Mouse (Mus musculus) thymus, postnatal 10 days (tissue): ENCODE results near the gene Wdr37.
"Not testable (repeated sequence)": the region's sequence is repeated elsewhere in the genome, so short reads cannot be mapped to it uniquely, and the experiment has no call there.

Experiments used
- DNase-seq, 2 experiments: peaks; one replicate each; pipeline ENCODE4 v3.0.0; 2021; ENCODE audit warnings: low spot score in 2 of 2

Wdr37 gene

DNA sequence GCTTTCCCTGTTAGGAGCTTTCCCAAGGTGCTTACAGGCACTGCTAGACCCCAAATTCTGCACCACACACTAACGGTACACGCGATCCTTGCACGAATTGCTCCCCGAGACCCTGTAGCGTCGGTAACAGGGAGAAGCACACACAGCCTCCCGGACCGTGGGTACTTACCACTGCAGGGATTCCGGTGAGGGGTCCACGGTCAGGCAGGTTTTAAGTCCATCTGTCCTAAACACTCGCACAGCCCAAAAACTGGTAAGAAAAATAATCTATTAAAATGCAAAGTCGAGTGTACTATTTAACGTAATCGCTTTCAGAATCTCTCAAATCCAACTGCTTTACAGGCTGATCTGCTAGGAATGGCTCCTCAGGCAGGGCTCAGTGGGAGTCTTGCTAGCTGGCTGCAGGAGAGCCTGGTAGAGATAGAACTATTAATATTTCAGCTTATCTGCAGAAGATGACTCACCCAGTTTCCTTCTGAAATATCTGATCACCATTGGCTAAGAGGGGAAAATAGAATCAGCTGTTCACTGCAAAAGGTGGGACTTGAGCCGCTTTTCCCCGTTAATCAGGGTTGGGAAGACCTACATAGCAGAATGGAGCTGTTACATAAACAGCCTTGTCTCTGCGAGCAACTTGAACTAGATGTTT, at the start of gene Wdr37:
Gene Wdr37, minus strand, starts transcription at position 596 of the 649 bp plus-strand sequence.
- DNase-seq: no peak

DNA sequence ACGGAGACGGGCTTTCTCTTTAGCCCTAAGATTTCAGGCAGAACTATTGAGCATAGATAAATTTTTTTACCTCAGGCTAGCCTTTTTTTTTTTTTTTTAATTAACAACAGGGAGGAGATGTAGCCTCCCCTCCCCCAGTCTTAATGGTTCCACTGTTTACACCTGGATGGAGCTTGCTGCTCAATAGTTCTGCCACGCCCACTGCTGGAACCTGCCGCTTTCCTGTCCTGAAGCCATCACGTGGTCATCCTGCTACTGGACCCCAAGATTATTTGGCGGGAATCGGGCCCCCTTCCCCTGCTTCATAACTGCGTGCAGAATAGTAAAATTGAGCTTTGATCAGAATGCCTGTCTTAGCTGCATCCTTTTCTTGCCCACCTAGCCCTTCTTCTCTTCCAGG, 42.2 kb upstream of the Wdr37 start:
- not testable (repeated sequence) for DNase-seq

DNA sequence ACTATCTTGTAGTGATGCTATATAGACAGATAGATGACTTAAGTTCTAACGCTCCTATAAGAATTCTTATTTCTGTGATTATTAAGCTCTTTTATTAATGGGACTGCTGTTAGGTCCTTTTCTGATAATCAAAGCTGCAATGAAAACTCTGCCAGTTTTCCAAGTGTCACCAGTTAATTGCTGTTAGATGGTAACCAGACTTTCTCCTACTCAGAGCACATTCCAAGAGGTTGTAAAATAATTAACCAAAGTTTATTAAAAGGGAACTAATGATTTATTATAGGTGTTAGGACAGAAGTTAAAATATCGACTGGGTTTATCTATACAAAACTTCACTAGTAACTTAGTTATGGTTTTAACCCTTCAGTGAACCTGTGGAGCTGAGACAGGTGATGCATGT, 34.3 kb upstream of the Wdr37 start:
- DNase-seq: not testable (repeated sequence)

DNA sequence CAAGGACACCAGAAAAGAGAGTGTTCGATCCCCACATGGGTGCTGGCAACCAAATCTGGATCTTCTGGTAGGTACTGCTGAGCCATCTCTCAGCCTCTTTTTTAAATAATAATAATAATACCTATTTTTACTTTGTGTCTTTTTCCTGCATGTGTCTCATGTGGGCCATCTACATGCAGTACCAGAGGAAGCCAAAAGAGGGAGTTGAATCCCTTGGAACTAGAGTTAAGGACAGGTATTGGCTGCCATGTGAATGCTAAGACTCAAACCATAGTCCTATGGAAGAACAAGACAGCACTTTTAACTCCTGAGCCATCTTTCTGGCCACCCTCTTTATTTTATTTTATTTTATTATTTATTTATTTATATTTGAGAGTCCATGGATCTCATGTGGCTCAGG, 16.9 kb upstream of the Wdr37 start:
- DNase-seq: peak; percentile 12 to 54

DNA sequence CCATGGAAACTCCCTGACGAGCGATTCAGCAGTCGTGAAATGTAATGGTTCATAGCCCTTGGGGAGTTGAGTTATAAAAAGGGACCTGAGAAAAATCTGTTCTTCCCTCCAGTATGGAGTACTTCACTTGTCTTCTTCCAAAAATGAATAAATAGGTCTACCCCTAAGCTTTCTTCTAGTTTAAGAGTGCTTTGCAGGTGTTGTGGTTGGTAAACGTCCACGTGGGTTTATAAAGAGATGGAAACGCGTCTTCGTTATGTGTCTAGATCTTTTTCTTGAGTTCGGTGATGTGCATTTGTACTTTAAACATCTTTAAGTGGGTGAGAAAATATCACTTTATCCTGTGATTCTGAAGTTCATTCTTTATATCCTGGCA, 14.5 kb upstream of the Wdr37 start:
- DNase-seq: no peak

DNA sequence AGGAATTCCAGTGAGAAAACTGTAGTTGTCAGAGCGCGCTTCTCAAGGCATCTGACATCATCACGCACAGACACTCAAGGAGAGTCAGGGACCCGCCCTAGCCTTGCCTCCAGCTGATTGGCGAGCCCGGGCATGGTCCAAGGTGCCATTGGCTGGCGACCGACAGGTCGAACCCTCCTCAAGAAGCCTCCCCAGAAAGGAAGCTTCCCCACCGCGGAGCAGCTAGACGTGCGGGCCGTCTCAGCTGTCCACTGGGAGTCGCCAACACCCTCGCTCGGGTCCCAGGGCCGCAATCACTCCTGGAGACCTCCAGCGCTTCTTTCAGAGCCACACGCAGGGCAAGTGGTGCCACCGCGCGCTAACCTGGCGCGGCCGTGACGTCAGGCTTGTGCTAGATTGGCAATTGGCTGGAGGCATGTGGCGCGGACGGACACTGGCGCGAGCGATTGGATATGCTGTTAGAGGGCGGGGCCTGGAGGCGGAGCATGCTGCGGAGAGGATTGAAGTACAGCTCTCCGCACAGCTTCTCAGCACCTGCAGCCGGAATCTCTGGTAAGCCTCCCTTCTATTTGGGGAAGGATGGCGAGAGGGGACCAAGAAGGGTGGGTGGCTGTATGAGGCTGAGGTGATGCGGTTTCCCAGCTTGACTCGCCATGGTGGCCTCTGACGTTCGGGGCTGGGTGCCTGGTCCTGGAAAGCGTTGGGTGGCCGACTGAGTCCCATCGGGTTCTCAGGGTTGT, 13.9 kb upstream of the Wdr37 start, which contains the start of gene Idi1:
Gene Idi1, plus strand, starts transcription at position 57 of the 740 bp plus-strand sequence.
- peak; percentile 94 to 96 for DNase-seq

DNA sequence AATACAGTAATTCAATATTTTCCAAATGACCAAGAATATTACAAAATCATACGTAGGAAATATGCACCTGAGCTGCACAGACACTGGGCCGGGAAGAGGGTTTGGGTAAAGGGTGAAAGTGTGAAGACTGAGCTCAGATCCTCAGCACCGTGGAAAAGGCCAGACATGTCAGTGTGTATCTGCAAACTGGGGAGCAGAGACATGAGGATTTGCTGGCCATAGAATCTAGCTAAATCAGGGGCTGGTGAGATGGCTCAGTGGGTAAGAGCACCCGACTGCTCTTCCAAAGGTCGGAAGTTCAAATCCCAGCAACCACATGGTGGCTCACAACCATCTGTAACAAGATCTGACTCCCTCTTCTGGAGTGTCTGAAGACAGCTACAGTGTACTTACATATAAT, 12.2 kb upstream of the Wdr37 start:
- DNase-seq: not testable (repeated sequence)

DNA sequence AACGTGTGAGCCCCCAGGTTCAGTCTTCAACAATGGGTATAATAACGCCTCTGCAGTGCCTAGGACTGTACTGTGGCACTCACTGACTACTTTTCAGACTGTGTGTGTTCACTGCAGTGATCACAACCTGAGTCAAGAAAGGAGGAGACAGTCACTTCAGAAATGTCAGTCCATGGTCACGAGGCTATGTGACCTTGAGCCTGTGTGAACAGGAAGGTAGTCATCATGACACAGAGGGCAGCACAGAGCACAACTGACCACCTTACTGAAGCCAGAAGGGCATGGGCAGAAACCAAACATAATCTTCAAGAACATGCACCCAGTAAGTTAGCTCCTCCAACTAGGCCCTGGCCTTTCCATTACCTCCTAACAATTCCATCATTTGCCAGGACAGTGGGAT, 9.9 kb upstream of the Wdr37 start:
- DNase-seq: no peak

DNA sequence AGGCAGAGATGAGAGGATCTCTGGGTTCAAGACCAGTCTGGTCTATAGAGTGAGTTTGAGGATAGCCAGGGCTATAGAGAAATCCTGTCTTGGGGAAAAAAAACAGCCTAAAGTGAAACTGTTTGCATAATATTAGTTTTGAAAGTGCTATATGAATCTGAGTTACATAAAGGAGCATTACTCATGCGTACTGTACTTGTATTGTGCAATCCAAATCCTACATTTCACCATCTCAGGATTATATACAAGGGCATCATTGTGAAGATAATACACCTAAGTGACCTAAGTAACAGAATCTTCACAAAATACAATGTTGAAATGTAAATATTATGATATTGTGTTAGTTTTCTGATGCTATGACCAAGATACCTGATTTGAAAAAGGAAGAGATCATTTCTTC, 2.1 kb upstream of the Wdr37 start:
- no peak for DNase-seq

DNA sequence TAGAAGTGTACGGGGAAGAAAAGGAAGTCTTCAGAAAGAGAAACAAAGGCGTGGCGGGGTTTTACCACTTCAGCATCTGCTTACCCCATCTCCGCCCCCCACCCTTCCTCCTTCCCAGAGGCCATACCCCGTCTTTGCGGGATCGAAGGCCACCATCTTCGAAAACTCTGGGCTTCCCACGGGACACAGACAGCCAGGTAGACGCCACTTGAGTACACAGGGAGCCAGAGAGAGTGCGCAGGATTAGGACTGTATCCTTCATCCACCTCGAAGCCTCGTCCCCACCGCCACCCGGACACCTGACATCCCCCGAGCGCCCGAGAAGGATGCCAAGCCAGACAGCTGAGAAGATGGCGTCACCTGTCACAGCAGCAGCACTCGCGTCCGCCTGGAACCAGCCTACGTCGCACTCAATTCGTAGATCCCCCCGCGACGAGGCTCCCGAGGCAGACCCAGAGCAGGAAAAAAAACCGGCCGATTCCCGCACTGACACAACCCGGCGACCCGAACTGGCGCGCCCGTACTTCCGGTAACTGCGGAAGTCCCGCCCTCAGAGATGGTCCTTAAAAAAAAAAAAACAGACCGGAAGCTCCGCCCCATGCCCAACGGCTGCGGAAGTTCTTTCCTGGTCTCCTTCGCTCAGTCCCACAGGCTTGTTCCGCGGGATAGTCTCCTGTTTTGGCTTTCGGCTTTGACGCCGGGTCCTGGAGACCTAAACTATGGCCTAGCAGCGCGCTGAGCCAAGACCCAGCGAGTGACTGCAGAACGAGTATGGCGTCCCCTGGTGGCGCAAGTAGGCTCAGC, 997 bp downstream of the Wdr37 start:
- peak; percentile 80 to 87 for DNase-seq

DNA sequence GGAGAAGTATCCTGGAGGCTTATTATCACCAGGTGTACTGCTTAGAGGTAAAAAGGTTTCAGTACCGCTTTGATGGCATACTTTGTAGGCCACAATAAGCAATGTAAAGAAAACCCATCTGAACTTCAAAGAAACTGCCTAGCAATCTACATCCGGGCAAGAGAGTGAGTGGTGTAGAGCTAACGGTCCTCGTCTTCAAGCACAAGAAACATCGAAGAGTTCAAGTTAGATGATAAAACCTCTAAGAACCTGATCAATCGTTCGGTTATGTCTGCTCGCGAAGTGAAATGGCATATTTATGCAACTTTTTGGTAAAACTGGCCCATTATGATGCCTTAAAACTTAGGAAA, 1.6 kb downstream of the Wdr37 start:
- DNase-seq: peak in 1 of 2 experiments; percentile 18

DNA sequence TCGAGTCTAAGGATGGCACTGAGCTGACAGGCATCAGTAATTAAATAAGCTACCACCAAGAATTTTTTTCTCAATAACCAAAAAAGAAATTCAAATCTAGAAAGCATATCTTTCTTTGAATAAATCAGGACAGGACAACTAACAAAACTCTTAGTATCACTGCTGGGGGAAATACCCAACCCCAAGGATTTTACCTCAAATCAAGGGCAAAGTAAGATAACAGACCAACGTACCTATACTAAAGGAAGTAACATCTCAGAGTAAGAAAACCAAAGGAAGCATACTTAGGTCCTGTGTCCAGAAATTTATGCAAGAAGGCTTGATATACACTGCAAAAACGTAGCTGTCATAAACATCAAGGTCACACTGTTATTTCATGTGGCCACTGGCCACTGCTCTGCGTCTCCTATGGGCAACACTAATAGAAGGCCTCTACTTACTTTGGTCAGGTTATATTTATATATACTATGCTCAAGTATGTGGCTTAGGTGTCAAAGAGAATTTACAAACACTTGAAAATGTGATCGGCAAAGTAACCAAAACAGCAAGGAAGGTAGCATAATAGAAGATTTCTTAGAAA, 2.0 kb downstream of the Wdr37 start:
- no peak for DNase-seq

DNA sequence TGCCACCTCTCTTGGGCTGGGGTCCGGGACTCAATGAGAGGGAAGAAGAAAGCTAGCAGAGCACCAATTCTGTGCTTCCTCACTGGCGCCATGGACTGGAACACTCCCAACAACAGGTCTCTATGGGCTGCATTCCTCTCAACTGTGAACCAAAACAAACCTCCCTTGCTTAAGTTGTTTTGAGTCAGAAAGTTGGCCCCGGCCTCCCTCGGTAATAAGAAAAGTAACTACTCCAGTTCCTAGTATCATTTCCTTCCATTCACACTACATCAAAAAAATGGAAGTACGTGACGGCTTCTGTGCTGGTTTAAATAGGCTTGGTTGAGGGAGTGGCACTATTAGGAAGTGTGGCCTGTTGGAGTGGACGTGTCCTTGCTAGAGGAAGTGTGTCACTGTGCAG, 5.1 kb downstream of the Wdr37 start:
- DNase-seq: no peak

DNA sequence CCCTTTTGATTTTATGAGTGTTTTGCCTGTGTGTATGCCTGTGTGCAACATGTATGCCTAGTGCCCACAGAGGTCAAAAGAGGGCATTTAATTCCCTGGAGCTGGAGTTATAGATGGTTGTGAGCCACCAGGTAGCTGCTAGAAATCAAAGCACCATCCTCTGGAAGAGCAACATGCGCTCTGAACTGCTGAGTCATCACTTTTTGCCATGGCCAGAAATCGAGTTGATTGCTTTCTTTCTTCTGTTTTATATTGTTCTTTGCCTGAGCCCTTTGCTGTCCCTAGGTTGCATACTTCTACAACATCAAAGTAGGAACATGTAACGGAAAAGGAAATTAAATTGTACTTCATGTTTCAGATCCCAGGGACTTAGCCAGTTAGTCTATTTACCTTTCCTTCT, 6.7 kb downstream of the Wdr37 start:
- DNase-seq: no peak

DNA sequence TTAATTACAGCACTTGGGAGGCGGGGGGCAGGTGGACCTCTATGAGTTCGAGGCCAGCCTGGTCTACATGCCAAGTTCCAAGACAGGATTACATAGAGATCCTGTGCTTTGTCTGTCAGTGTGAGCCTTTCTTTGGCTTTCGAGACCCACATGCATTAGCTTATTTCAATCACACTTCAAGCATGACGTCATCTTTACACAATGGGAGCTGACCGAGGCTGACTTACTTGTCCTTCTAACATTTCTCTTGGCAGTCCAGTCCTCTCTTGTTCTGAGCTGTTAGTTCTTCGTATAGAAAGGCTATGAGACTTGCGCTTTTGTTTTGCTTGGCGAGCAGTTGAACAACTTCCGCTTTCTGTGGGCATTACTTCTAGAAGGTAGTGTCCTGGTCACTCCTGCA, 10.8 kb downstream of the Wdr37 start:
- DNase-seq: no peak

DNA sequence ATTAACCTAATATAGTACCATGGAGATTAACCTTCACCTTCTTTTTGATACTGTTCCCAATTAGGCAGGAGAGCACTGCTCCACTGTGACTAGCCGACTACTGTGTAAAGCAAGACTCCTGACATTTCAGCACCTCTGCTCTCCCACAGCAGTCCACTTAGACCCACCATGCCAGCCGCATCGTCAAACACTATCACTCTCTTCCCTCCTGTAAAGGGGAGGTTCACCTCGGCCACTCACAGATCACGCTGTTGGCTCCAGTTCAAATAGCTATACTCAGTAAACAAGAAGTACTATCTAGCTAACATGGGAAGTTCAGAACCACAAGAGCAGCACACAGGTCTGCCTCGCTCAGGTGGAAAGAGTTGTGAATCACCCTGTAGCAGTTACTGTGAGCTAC, 13.3 kb downstream of the Wdr37 start:
- DNase-seq: no peak

DNA sequence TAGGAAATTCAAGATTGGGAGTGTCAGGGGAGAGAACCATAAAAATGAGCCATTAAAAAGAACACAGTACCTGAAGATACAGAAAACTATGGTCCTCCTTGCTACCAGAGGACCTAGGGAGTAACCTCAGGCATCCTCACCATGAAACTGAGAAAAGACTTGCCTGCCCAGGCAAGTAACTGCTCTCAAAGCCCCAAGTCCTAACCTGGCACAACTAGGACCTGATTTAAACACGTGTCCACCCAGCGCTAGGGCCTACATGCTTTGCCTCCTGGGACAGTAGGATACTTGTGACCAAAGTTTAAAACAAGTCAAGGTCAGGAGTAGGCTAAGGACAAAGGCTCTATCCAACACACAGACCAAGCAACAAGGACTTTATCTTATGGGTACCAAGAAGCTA, 16.9 kb downstream of the Wdr37 start:
- DNase-seq: no peak

DNA sequence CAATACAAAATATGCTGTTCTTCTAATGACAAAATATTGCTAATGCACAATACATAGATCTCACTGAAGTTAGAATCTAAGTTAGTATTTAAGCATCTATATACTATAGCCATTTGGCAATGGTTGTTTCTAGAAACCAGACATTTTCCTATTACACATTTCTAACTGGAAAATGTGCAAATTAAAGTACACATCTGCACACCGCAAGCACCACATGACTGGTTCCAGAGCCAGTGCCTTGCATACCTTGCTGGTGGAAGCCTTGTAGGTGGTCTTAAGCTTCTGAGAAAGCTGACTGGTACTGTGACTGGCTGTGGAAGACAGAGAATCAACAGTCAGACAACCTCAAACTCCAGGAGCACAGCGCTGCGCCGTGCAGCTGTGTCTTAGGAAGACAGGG, 18.3 kb downstream of the Wdr37 start:
- no peak for DNase-seq

DNA sequence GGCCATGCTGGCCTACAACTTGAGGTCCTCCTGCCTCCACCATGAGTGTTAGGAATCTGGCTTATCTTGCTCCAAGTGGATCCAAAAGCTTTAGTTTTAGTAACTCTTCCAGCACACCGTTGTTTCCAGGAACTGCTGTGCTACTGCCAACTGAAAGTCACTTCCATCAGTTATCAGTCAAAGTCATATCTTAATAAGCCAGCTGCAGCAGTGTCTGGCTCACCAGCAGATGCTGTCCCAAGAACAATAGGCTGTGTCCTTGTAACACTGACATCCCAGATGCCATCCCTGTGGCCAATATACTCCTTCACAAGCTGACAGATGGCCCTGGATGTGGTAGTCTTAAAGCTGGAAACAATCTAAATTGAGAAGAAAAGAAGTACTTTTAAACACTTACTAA, 22.4 kb downstream of the Wdr37 start:
- DNase-seq: no peak

DNA sequence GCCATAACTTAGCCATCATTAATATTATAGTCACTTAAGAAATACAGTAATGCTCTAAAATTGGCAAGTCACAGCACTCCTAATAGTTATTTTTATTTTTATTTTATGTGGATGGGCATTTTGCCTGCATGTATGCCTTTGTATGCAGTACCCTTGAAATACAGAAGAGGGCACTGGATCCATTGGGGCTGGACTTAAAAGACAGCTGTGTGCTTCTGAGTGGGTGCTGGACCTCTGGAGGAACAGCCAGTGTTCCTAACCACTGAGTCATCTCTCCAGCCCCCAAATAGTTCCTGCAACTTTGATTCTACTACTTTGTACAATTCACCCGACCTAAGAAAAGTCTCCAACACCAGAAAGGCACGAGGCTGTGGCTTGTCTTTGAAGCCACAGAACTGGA, 24.0 kb downstream of the Wdr37 start:
- peak in 1 of 2 experiments; percentile 26 for DNase-seq

DNA sequence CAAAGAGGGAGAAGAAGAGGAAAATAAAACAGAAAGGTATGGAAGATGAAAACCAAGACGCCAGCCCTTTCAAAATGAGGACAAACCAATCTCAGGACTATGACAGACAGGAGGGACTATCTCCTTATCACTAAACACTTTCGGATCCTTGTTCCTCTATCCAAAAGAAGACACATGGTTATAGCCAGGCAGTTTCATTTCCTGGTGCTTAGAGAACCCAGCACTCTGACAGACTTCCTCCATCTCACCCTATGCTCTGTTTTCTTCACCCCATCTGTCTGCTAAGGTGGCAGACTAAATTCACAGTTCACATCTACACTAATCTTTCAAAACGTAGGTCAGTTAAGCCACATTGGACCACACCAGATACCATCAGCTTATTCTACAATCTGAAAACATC, 29.4 kb downstream of the Wdr37 start:
- DNase-seq: no peak

DNA sequence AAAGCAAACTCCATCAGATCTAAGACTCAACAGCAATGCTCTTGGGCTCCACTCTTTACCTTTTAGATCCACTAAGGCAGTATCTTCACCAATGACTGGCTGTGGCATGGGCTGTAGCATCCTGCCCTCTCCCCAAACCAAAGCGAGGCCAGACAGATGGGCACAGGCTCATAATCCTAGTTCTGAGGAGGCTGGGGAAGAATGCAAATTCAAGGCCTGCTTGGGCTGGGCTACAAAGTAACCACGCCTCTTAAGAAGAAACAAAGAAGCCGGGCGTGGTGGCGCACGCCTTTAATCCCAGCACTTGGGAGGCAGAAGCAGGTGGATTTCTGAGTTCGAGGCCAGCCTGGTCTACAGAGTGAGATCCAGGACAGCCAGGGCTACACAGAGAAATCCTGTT, 29.9 kb downstream of the Wdr37 start:
- DNase-seq: not testable (repeated sequence)
